Mouse (Mus musculus): Measurements from ENCODE around the gene Kcns1. TPM values are rescaled to one million over a fixed set of nuclear protein-coding genes. Genes with fewer than 3 reads are reported as not detected.

Kcns1 gene
- total RNA-seq, 1 experiment: 0.80 TPM

DNA sequence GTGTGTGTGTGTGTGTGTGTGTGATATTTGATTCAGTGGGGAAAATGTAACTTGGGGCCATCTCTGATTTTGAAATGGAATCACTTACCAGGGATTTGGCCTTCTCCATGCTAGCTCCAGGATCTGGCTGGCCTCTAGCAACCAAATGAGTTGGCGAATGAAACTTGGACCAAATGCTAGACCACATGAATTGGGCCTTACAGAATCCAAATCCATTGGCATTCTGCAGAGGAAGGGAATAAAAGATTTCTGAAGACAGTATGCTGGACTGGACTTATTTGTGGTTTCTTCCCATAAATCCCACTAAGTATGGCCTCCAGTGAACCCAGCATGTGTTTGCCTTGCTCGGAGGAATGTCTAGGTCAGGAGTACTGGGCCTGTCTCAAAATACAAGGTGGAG, 12.1 kb downstream of the Kcns1 start:
- no peaks in the 10 kb centered on the region for H3K9me3 ChIP-seq (ENCODE audit: control insufficient read depth, insufficient read depth, low read depth, low read length)
- no peak for DNase-seq (ENCODE audit: low read depth, low spot score)
- no peaks in the 10 kb centered on the region for H3K4me1 ChIP-seq (ENCODE audit: control insufficient read depth in 2 of 2, insufficient read depth in 2 of 2, low read length in 2 of 2, poor library complexity in 1 of 2)
- no peak overlapping the region for H3K27ac ChIP-seq (ENCODE audit: insufficient read depth, low read depth, low read length, poor library complexity, severe bottlenecking)
- peaks cover 4% of the 10 kb centered on the region for H3K36me3 ChIP-seq (ENCODE audit: control insufficient read depth, insufficient read depth, low read length, poor library complexity, severe bottlenecking)
- in situ Hi-C loops (cut with MboI; ENCODE audit: low sequenced_read_pairs in 2 of 2, unreplicated experiment in 2 of 2): no loop called here
- no peak overlapping the region for H3K4me3 ChIP-seq (ENCODE audit: insufficient read depth in 1 of 2, low read depth in 1 of 2, low read length in 2 of 2, poor library complexity in 1 of 2, severe bottlenecking in 1 of 2)
- no peak overlapping the region for H3K9ac ChIP-seq (ENCODE audit: insufficient read depth, low read depth, low read length, poor library complexity, severe bottlenecking)
- TF ChIP-seq ZC3H11A (IDR thresholded peaks at IDR 0.05; ENCODE audit: borderline replicate concordance, low read depth, low read length) (no peak), HCFC1 (IDR thresholded peaks at IDR 0.05; ENCODE audit: borderline replicate concordance, insufficient read depth, low read length) (no peak), ZNF384 (IDR thresholded peaks at IDR 0.05; ENCODE audit: low read depth, low read length) (no peak), MAFK (IDR thresholded peaks at IDR 0.05; ENCODE audit: insufficient read depth, low read depth, low read length) (no peak), CHD2 (IDR thresholded peaks at IDR 0.05; ENCODE audit: low read depth, low read length) (no peak)

GRCm38 (mm10) chr2:164156158-164156557, 14.8 kb downstream of the Kcns1 start:
- no peaks in the 10 kb centered on the region for H3K9me3 ChIP-seq (ENCODE audit: control insufficient read depth, insufficient read depth, low read depth, low read length)
- no peak overlapping the region for H3K4me3 ChIP-seq (ENCODE audit: insufficient read depth in 1 of 2, low read depth in 1 of 2, low read length in 2 of 2, poor library complexity in 1 of 2, severe bottlenecking in 1 of 2)
- H3K27ac ChIP-seq (ENCODE audit: insufficient read depth, low read depth, low read length, poor library complexity, severe bottlenecking): no peak overlapping the region
- in situ Hi-C loops (cut with MboI; ENCODE audit: low sequenced_read_pairs in 2 of 2, unreplicated experiment in 2 of 2): no loop called here
- H3K36me3 ChIP-seq (ENCODE audit: control insufficient read depth, insufficient read depth, low read length, poor library complexity, severe bottlenecking): peaks cover 14% of the 10 kb centered on the region
- H3K9ac ChIP-seq (ENCODE audit: insufficient read depth, low read depth, low read length, poor library complexity, severe bottlenecking): no peak overlapping the region
- no peaks in the 10 kb centered on the region for H3K4me1 ChIP-seq (ENCODE audit: control insufficient read depth in 2 of 2, insufficient read depth in 2 of 2, low read length in 2 of 2, poor library complexity in 1 of 2)
- TF ChIP-seq ZNF384 (IDR thresholded peaks at IDR 0.05; ENCODE audit: low read depth, low read length) (no peak), ZC3H11A (IDR thresholded peaks at IDR 0.05; ENCODE audit: borderline replicate concordance, low read depth, low read length) (no peak), MAFK (IDR thresholded peaks at IDR 0.05; ENCODE audit: insufficient read depth, low read depth, low read length) (no peak), HCFC1 (IDR thresholded peaks at IDR 0.05; ENCODE audit: borderline replicate concordance, insufficient read depth, low read length) (no peak), CHD2 (IDR thresholded peaks at IDR 0.05; ENCODE audit: low read depth, low read length) (no peak)
- DNase-seq (ENCODE audit: low read depth, low spot score): no peak

DNA sequence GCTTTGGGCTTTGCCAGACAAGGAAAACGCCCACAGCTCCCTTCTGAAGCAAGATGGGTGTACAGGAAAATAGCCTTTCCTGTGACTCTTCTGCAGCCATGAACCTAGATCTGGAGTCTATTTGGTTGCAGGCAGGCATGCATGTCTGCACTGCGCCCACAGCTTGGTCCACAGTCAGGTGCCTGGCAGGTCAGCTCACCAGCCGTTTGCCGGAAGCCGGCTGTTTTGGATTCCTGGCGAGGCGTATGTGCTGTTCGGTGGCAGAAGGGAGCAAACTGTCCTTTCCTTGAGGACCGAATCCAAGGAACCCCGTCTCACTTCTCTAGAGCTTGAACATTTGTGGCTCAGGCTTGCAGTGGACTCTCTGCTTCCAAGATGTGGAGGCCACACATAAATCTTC, 16.9 kb downstream of the Kcns1 start:
- H3K9ac ChIP-seq (ENCODE audit: insufficient read depth, low read depth, low read length, poor library complexity, severe bottlenecking): no peak overlapping the region
- in situ Hi-C loops (cut with MboI; ENCODE audit: low sequenced_read_pairs in 2 of 2, unreplicated experiment in 2 of 2): no loop called here
- H3K27ac ChIP-seq (ENCODE audit: insufficient read depth, low read depth, low read length, poor library complexity, severe bottlenecking): no peak overlapping the region
- no peak for DNase-seq (ENCODE audit: low read depth, low spot score)
- no peak for TF ChIP-seq MAFK (IDR thresholded peaks at IDR 0.05; ENCODE audit: insufficient read depth, low read depth, low read length)
- no peak for TF ChIP-seq ZNF384 (IDR thresholded peaks at IDR 0.05; ENCODE audit: low read depth, low read length)
- no peak for TF ChIP-seq HCFC1 (IDR thresholded peaks at IDR 0.05; ENCODE audit: borderline replicate concordance, insufficient read depth, low read length)
- no peak for TF ChIP-seq CHD2 (IDR thresholded peaks at IDR 0.05; ENCODE audit: low read depth, low read length)
- TF ChIP-seq ZC3H11A (IDR thresholded peaks at IDR 0.05; ENCODE audit: borderline replicate concordance, low read depth, low read length): no peak
- H3K9me3 ChIP-seq (ENCODE audit: control insufficient read depth, insufficient read depth, low read depth, low read length): no peaks in the 10 kb centered on the region
- no peaks in the 10 kb centered on the region for H3K4me1 ChIP-seq (ENCODE audit: control insufficient read depth in 2 of 2, insufficient read depth in 2 of 2, low read length in 2 of 2, poor library complexity in 1 of 2)
- peaks cover 16% of the 10 kb centered on the region for H3K36me3 ChIP-seq (ENCODE audit: control insufficient read depth, insufficient read depth, low read length, poor library complexity, severe bottlenecking)
- no peak overlapping the region for H3K4me3 ChIP-seq (ENCODE audit: insufficient read depth in 1 of 2, low read depth in 1 of 2, low read length in 2 of 2, poor library complexity in 1 of 2, severe bottlenecking in 1 of 2)

GRCm38 (mm10) chr2:164152341-164152740, 18.6 kb downstream of the Kcns1 start:
- TF ChIP-seq HCFC1 (IDR thresholded peaks at IDR 0.05; ENCODE audit: borderline replicate concordance, insufficient read depth, low read length) (no peak), ZNF384 (IDR thresholded peaks at IDR 0.05; ENCODE audit: low read depth, low read length) (no peak), CHD2 (IDR thresholded peaks at IDR 0.05; ENCODE audit: low read depth, low read length) (no peak), MAFK (IDR thresholded peaks at IDR 0.05; ENCODE audit: insufficient read depth, low read depth, low read length) (no peak), ZC3H11A (IDR thresholded peaks at IDR 0.05; ENCODE audit: borderline replicate concordance, low read depth, low read length) (no peak)
- Histone ChIP-seq H3K36me3 (ENCODE audit: control insufficient read depth, insufficient read depth, low read length, poor library complexity, severe bottlenecking) (peaks cover 16% of the 10 kb centered on the region), H3K9ac (ENCODE audit: insufficient read depth, low read depth, low read length, poor library complexity, severe bottlenecking) (no peak overlapping the region), H3K4me3 (ENCODE audit: insufficient read depth in 1 of 2, low read depth in 1 of 2, low read length in 2 of 2, poor library complexity in 1 of 2, severe bottlenecking in 1 of 2) (no peak overlapping the region), H3K4me1 (ENCODE audit: control insufficient read depth in 2 of 2, insufficient read depth in 2 of 2, low read length in 2 of 2, poor library complexity in 1 of 2) (no peaks in the 10 kb centered on the region), H3K27ac (ENCODE audit: insufficient read depth, low read depth, low read length, poor library complexity, severe bottlenecking) (no peak overlapping the region), H3K9me3 (ENCODE audit: control insufficient read depth, insufficient read depth, low read depth, low read length) (no peaks in the 10 kb centered on the region)
- in situ Hi-C loops (cut with MboI; ENCODE audit: low sequenced_read_pairs in 2 of 2, unreplicated experiment in 2 of 2): no loop called here
- DNase-seq (ENCODE audit: low read depth, low spot score): no peak

Measured in ES-E14 (cell line).